Mouse (Mus musculus): ENCODE measurements around the gene Snap29. TPM values are rescaled to one million over a fixed set of nuclear protein-coding genes. Genes with fewer than 3 reads are reported as not detected.

Snap29 gene
- 10.7 and 11.5 TPM in 2 replicates for polyA plus RNA-seq (2015; fragmentation: Nextera tagmentation; extraction: Ambion mirVana)

DNA sequence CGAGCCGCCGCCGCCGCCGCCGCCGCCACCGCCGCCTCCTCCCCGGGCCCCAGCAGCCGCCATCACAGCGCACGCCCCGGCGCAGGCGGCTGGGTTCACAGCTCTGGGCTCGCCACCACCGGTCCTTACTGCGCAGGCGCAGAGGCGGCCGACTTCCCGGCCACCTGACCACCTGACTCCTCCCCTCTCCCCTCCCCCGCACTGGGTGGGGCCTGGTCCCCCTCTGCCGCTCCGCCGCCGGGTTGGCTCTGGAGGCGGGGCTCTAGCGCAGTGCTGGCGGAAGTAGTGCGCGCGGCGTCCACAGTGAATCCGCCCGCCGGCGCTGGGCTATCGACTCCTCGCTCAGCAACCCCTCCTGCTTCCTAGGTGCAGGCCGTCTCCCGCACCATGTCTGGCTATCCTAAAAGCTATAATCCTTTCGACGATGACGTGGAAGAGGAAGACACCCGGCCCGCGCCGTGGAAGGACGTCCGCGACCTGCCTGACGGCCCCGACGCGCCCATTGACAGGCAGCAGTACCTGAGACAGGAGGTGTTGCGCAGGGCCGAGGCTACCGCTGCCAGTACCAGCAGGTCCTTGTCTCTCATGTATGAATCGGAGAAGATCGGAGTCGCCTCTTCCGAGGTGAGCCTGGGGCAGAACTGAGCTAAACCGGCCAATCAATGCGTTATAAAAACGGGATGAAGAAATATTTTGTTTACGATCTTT lies at the start of gene Snap29, which contains the start of gene Pi4ka:
Snap29 (plus strand) TSS at position 251 of the 708 bp plus-strand sequence.
Pi4ka (minus strand) TSS at position 579 of the 708 bp plus-strand sequence.
- Histone ChIP-seq H3K27ac (peak within 1 kb of the TSS; percentile 83), H3K27me3 (no peaks in the 10 kb centered on the region), H3K4me2 (peak within 1 kb of the TSS; percentile 81), H3K4me3 (peak within 1 kb of the TSS; percentile 82), H3K36me3 (no peaks in the 10 kb centered on the region), H3K9ac (peak within 1 kb of the TSS; percentile 80), H3K9me3 (replicated peaks) (no peaks in the 10 kb centered on the region), H3K4me1 (replicated peaks) (peaks cover 24% of the 10 kb centered on the region)
- WGBS: under 1% methylated on average over 63 of the region's 69 CpGs
- peak; percentile 97 for ATAC-seq (replicated peaks; ENCODE audit: insufficient number of reproducible peaks, insufficient read depth, low FRiP score, low read depth)

DNA sequence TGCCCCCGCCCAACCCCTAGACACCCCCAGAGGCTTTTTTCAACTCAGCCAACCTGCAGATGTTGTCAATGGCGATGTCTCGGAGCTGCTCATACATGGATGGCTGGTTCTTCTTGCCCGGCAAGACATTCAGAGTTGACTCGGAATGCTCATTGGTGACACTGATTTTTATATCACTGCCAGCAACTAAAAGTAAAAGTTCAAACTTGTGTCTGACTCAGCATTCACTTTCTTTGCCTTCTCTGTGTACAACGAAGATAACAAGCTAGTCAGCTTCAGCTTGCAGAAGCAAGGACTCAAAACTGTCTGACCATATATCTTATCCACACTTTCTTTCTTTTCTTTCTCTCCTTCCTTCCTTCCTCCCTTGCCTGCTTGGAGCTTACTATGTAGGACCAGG lies 49.8 kb upstream of the Snap29 start:
- Histone ChIP-seq H3K27me3 (no peaks in the 10 kb centered on the region), H3K9me3 (replicated peaks) (no peaks in the 10 kb centered on the region), H3K9ac (no peak overlapping the region), H3K36me3 (peaks cover 66% of the 10 kb centered on the region), H3K4me2 (no peak overlapping the region), H3K4me3 (no peak overlapping the region), H3K27ac (no peak overlapping the region), H3K4me1 (replicated peaks) (no peaks in the 10 kb centered on the region)
- WGBS: 83% methylated on average over 6 of the region's 6 CpGs
- no peak for ATAC-seq (replicated peaks; ENCODE audit: insufficient number of reproducible peaks, insufficient read depth, low FRiP score, low read depth)

DNA sequence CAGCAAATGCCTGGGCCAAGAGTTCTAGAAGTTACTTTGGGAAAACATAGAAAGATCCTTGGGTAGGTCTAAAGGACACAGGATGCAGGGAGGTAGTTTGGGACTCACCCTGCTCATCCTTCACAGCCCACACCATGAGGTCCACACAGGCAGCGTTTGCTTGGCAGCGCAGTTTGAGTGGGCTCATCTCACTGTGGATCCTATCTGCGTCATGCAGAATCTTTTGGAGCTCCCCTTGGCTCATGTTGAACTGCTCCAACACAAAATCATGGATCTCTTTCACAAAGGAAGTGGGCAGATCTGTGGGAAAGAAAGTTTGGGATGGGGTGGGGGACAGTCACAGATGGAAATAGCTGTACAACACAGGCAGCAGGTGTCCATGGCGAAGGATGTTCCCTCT lies 47.0 kb upstream of the Snap29 start:
- Histone ChIP-seq H3K4me3 (no peak overlapping the region), H3K27me3 (no peaks in the 10 kb centered on the region), H3K36me3 (peaks cover 49% of the 10 kb centered on the region), H3K9ac (no peak overlapping the region), H3K27ac (no peak overlapping the region), H3K9me3 (replicated peaks) (no peaks in the 10 kb centered on the region), H3K4me2 (no peak overlapping the region), H3K4me1 (replicated peaks) (no peaks in the 10 kb centered on the region)
- no peak for ATAC-seq (replicated peaks; ENCODE audit: insufficient number of reproducible peaks, insufficient read depth, low FRiP score, low read depth)
- 94% methylated on average over 4 of the region's 4 CpGs for WGBS

DNA sequence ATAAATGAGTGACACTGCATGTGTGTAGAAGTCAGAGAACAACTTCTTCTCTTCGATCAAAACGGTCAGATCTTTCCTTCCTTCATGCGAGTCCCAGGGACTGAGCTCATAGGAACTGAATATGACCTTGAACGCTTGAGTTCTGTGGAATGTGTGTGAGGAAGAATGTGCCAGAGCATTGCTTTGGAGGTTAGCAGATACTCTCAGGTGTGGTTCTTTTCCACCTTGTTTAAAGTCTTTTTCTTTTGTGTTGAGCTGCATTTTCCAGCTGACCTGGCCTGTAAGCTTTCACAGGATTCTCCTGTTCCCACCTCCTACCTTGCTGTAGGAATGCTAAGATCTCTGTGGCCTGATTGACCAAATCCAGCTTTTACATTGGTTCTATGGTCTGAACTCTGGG lies 23.5 kb upstream of the Snap29 start:
- no peak overlapping the region for H3K9ac ChIP-seq
- H3K36me3 ChIP-seq: peaks cover 23% of the 10 kb centered on the region
- no peak overlapping the region for H3K27ac ChIP-seq
- H3K4me1 ChIP-seq (replicated peaks): 0 out of 2 replicates have a peak, but pooled peaks cover 3% of the 10 kb centered on the region
- no peaks in the 10 kb centered on the region for H3K9me3 ChIP-seq (replicated peaks)
- no peak overlapping the region for H3K4me3 ChIP-seq
- no peak for ATAC-seq (replicated peaks; ENCODE audit: insufficient number of reproducible peaks, insufficient read depth, low FRiP score, low read depth)
- no peaks in the 10 kb centered on the region for H3K27me3 ChIP-seq
- WGBS: 53% methylated on average over 4 of the region's 4 CpGs
- no peak overlapping the region for H3K4me2 ChIP-seq

GRCm38 (mm10) chr16:17383594-17384326 lies 22.0 kb upstream of the Snap29 start:
- no peak for ATAC-seq (replicated peaks; ENCODE audit: insufficient number of reproducible peaks, insufficient read depth, low FRiP score, low read depth)
- Histone ChIP-seq H3K9ac (no peak overlapping the region), H3K4me3 (no peak overlapping the region), H3K27me3 (no peaks in the 10 kb centered on the region), H3K36me3 (peaks cover 12% of the 10 kb centered on the region; the same call in 1 of the 2 replicates), H3K9me3 (replicated peaks) (no peaks in the 10 kb centered on the region), H3K4me1 (replicated peaks) (0 out of 2 replicates have a peak, but pooled peaks cover 3% of the 10 kb centered on the region), H3K27ac (no peak overlapping the region), H3K4me2 (no peak overlapping the region)
- 90% methylated on average over 2 of the region's 2 CpGs for WGBS

- H3K4me3 ChIP-seq: no peak overlapping the region
- H3K27me3 ChIP-seq: no peaks in the 10 kb centered on the region
- no peaks in the 10 kb centered on the region for H3K9me3 ChIP-seq (replicated peaks)
- ATAC-seq (replicated peaks; ENCODE audit: insufficient number of reproducible peaks, insufficient read depth, low FRiP score, low read depth): no peak
- no peak overlapping the region for H3K27ac ChIP-seq
- H3K9ac ChIP-seq: no peak overlapping the region
- no peaks in the 10 kb centered on the region for H3K4me1 ChIP-seq (replicated peaks)
- 54% methylated on average over 4 of the region's 4 CpGs for WGBS
- no peak overlapping the region for H3K4me2 ChIP-seq
- peaks cover 15% of the 10 kb centered on the region; the same call in 1 of the 2 replicates for H3K36me3 ChIP-seq
Observed at GRCm38 (mm10) chr16:17392784-17393183, 13.0 kb upstream of the Snap29 start.

DNA sequence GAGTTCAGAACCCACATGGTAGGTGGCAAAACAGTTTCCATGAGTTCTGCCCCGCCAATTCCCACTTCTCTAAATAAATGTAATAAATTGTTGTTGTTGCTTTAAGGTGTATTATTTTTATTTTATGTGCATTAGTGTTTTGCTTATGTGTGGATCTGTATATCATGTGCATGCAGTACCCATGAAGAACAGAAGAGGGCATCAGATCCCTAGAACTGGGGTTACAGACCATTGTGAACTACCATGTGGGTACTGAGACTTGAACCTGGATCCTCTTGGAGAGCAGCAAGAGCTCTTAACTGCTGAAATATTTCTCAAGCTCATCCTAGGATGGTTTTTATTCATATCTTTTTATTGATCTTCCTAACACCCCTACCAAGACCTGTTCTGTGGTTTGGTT lies 2.9 kb upstream of the Snap29 start:
- Histone ChIP-seq H3K36me3 (no peaks in the 10 kb centered on the region), H3K4me2 (no peak overlapping the region), H3K9me3 (replicated peaks) (no peaks in the 10 kb centered on the region), H3K4me1 (replicated peaks) (peaks cover 16% of the 10 kb centered on the region), H3K27ac (no peak overlapping the region), H3K9ac (no peak overlapping the region), H3K27me3 (no peaks in the 10 kb centered on the region), H3K4me3 (no peak overlapping the region)
- 74% methylated on average over 1 of the region's 1 CpGs for WGBS
- ATAC-seq (replicated peaks; ENCODE audit: insufficient number of reproducible peaks, insufficient read depth, low FRiP score, low read depth): no peak

GRCm38 (mm10) chr16:17405271-17405696 lies 502 bp upstream of the Snap29 start:
- Histone ChIP-seq H3K4me1 (replicated peaks) (peaks cover 22% of the 10 kb centered on the region), H3K4me3 (peak overlapping the region; percentile 82), H3K27me3 (no peaks in the 10 kb centered on the region), H3K9ac (peak overlapping the region; percentile 79), H3K9me3 (replicated peaks) (no peaks in the 10 kb centered on the region), H3K36me3 (no peaks in the 10 kb centered on the region), H3K4me2 (peak overlapping the region; percentile 81), H3K27ac (peak overlapping the region; percentile 83)
- peak; percentile 70 for ATAC-seq (replicated peaks; ENCODE audit: insufficient number of reproducible peaks, insufficient read depth, low FRiP score, low read depth)
- WGBS: under 1% methylated on average over 22 of the region's 22 CpGs

- H3K9me3 ChIP-seq (replicated peaks): no peaks in the 10 kb centered on the region
- WGBS: 32% methylated on average over 9 of the region's 9 CpGs
- no peaks in the 10 kb centered on the region for H3K27me3 ChIP-seq
- peak overlapping the region; percentile 80 for H3K9ac ChIP-seq
- peaks cover 24% of the 10 kb centered on the region for H3K4me1 ChIP-seq (replicated peaks)
- no peaks in the 10 kb centered on the region for H3K36me3 ChIP-seq
- peak overlapping the region; percentile 82 for H3K4me3 ChIP-seq
- H3K27ac ChIP-seq: no peak overlapping the region
- ATAC-seq (replicated peaks; ENCODE audit: insufficient number of reproducible peaks, insufficient read depth, low FRiP score, low read depth): no peak
- peak overlapping the region; percentile 66 for H3K4me2 ChIP-seq
Observed at GRCm38 (mm10) chr16:17406512-17407231, 886 bp downstream of the Snap29 start.

- H3K36me3 ChIP-seq: no peaks in the 10 kb centered on the region
- no peak overlapping the region for H3K4me3 ChIP-seq
- no peaks in the 10 kb centered on the region for H3K27me3 ChIP-seq
- no peak overlapping the region for H3K9ac ChIP-seq
- H3K4me2 ChIP-seq: no peak overlapping the region
- ATAC-seq (replicated peaks; ENCODE audit: insufficient number of reproducible peaks, insufficient read depth, low FRiP score, low read depth): no peak
- WGBS: 82% methylated on average over 2 of the region's 2 CpGs
- no peaks in the 10 kb centered on the region for H3K9me3 ChIP-seq (replicated peaks)
- peaks cover 26% of the 10 kb centered on the region for H3K4me1 ChIP-seq (replicated peaks)
- H3K27ac ChIP-seq: no peak overlapping the region
Observed at GRCm38 (mm10) chr16:17409046-17409445, 3.3 kb downstream of the Snap29 start.

- peaks cover 17% of the 10 kb centered on the region for H3K4me1 ChIP-seq (replicated peaks)
- H3K27me3 ChIP-seq: no peaks in the 10 kb centered on the region
- H3K4me3 ChIP-seq: no peak overlapping the region
- WGBS: 36% methylated on average over 4 of the region's 4 CpGs
- H3K27ac ChIP-seq: no peak overlapping the region
- no peak overlapping the region for H3K9ac ChIP-seq
- no peaks in the 10 kb centered on the region for H3K36me3 ChIP-seq
- no peak overlapping the region for H3K4me2 ChIP-seq
- no peaks in the 10 kb centered on the region for H3K9me3 ChIP-seq (replicated peaks)
- ATAC-seq (replicated peaks; ENCODE audit: insufficient number of reproducible peaks, insufficient read depth, low FRiP score, low read depth): no peak
Observed at GRCm38 (mm10) chr16:17410209-17410608, 4.4 kb downstream of the Snap29 start.

Measured in heart, embryonic 15.5 days (tissue).